Comparison of ENCODE assay signal across 15 mouse cellular contexts in the genomic region with DNA sequence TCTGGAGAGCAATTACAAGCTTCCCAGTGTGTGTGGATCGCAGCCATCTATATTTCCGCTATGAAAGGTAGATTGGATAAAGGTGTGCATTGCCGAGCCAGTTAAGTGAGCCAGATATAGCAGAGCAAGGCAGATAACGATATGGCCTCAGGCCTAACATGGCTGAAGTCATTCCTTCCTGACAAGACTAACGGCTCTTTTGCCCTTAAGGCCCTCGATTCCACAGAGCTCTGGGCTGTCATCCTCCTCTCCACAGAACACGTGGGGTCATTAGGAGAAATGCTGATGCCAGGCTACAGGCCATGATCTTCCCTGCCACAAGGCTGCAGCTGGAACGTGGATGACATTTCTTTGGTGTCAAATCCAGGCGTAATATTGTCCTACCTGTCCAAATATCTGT.
"Had no signal": no experiment of that assay in that cellular context is flagged by ENCODE, and none has a peak within 500 bp of the region (broad histone marks: within the 10 kb centered on the region; RNA-seq: fewer than 3 reads in every experiment).

No protein-coding gene starts in this region.

- DNase-seq: lung, adult 18-20 months; lung, embryonic 14.5 days; lung, postnatal 10 days; lung, postnatal 4 days; right cerebral cortex, adult 18-20 months; right cerebral cortex, postnatal 25 days; right cerebral cortex, postnatal 4 days; spleen, adult 18-20 months; thymus, adult 18-20 months; thymus, postnatal 14 days; thymus, postnatal 36 days had no signal

- H3K27me3 ChIP-seq: liver, embryonic 12.5 days; midbrain, embryonic 12.5 days; neural tube, embryonic 12.5 days had no signal

- H3K27ac ChIP-seq: liver, embryonic 12.5 days; liver, embryonic 14.5 days; midbrain, embryonic 12.5 days; neural tube, embryonic 12.5 days had no signal

- H3K9ac ChIP-seq: liver, embryonic 12.5 days; liver, embryonic 14.5 days; lung, embryonic 14.5 days; midbrain, embryonic 12.5 days; neural tube, embryonic 12.5 days had no signal

- H3K4me2 ChIP-seq: liver, embryonic 12.5 days; lung, embryonic 14.5 days; midbrain, embryonic 12.5 days; neural tube, embryonic 12.5 days had no signal

- ATAC-seq: liver, embryonic 12.5 days had no signal

- H3K4me1 ChIP-seq: liver, embryonic 12.5 days had no signal

- H3K4me3 ChIP-seq: liver, embryonic 12.5 days; midbrain, embryonic 12.5 days; neural tube, embryonic 12.5 days had no signal

- H3K36me3 ChIP-seq: liver, embryonic 12.5 days; midbrain, embryonic 12.5 days; neural tube, embryonic 12.5 days had no signal

- H3K9me3 ChIP-seq: liver, embryonic 12.5 days; midbrain, embryonic 12.5 days; neural tube, embryonic 12.5 days had no signal
